Mouse (Mus musculus) frontal cortex, postnatal 25 days (tissue): ENCODE results near the gene Gm9964.
"Not testable (repeated sequence)": the region's sequence is repeated elsewhere in the genome, so short reads cannot be mapped to it uniquely, and the experiment has no call there.

ENCODE experiments used
- DNase-seq, 2 experiments: peaks; one replicate each; pipeline ENCODE4 v3.0.0; 2022; ENCODE audit warnings: low spot score in 2 of 2

The Gm9964 gene

GRCm38 (mm10) chr11:79296856-79297491 lies at the start of gene Gm9964:
Gene Gm9964 (minus strand): TSS chr11:79296906.
- no peak for DNase-seq

- peak in 1 of 2 experiments; percentile 8 for DNase-seq
These were observed 43.4 kb upstream of the Gm9964 start for GRCm38 (mm10) chr11:79339808-79340781.

- peak; percentile 88 to 94 for DNase-seq
These were observed 42.6 kb upstream of the Gm9964 start, which contains the start of gene Nf1 for GRCm38 (mm10) chr11:79339234-79339807. Gene Nf1 (plus strand): TSS chr11:79339693.

GRCm38 (mm10) chr11:79338621-79339020 lies 41.9 kb upstream of the Gm9964 start:
- no peak for DNase-seq

- DNase-seq: no peak
These were observed 40.1 kb upstream of the Gm9964 start for GRCm38 (mm10) chr11:79336722-79337267.

- DNase-seq: no peak
These were observed 38.4 kb upstream of the Gm9964 start for GRCm38 (mm10) chr11:79335077-79335476.

GRCm38 (mm10) chr11:79329585-79329984 lies 32.9 kb upstream of the Gm9964 start:
- no peak for DNase-seq

- no peak for DNase-seq
These were observed 31.4 kb upstream of the Gm9964 start for GRCm38 (mm10) chr11:79328060-79328459.

GRCm38 (mm10) chr11:79327106-79327505 lies 30.4 kb upstream of the Gm9964 start:
- DNase-seq: no peak

- DNase-seq: no peak
These were observed 29.0 kb upstream of the Gm9964 start for GRCm38 (mm10) chr11:79325663-79326062.

GRCm38 (mm10) chr11:79323985-79324685 lies 27.4 kb upstream of the Gm9964 start:
- DNase-seq: no peak

- no peak for DNase-seq
These were observed 23.1 kb upstream of the Gm9964 start for GRCm38 (mm10) chr11:79319807-79320206.

GRCm38 (mm10) chr11:79316807-79317345 lies 20.2 kb upstream of the Gm9964 start:
- DNase-seq: no peak

GRCm38 (mm10) chr11:79310467-79310866 lies 13.8 kb upstream of the Gm9964 start:
- no peak for DNase-seq

- DNase-seq: no peak
These were observed 11.0 kb upstream of the Gm9964 start for GRCm38 (mm10) chr11:79307560-79308200.

- no peak for DNase-seq
These were observed 10.3 kb upstream of the Gm9964 start for GRCm38 (mm10) chr11:79306996-79307395.

GRCm38 (mm10) chr11:79306510-79306909 lies 9.8 kb upstream of the Gm9964 start:
- DNase-seq: no peak

GRCm38 (mm10) chr11:79305697-79306340 lies 9.1 kb upstream of the Gm9964 start:
- no peak for DNase-seq

GRCm38 (mm10) chr11:79304245-79304644 lies 7.5 kb upstream of the Gm9964 start:
- DNase-seq: not testable (repeated sequence)

- no peak for DNase-seq
These were observed 6.4 kb upstream of the Gm9964 start for GRCm38 (mm10) chr11:79303109-79303508.
